In genomic region chr2:132112319-132112718, GRCm38 (mm10) we compare ENCODE assay signal across 12 mouse cellular contexts.
"Had no signal": no experiment of that assay in that cellular context is flagged by ENCODE, and none has a peak within 500 bp of the region (broad histone marks: within the 10 kb centered on the region; RNA-seq: fewer than 3 reads in every experiment).

No protein-coding gene starts in this region.

- H3K27me3 ChIP-seq: limb, embryonic 12.5 days; midbrain, embryonic 15.5 days; neural tube, embryonic 13.5 days had no signal

- H3K36me3 ChIP-seq: midbrain, embryonic 15.5 days; neural tube, embryonic 13.5 days had no signal

- H3K9me3 ChIP-seq: limb, embryonic 12.5 days; midbrain, embryonic 15.5 days; neural tube, embryonic 13.5 days had no signal

- H3K4me3 ChIP-seq: limb, embryonic 12.5 days; midbrain, embryonic 15.5 days; neural tube, embryonic 13.5 days had no signal

- H3K4me2 ChIP-seq: limb, embryonic 12.5 days; midbrain, embryonic 15.5 days; neural tube, embryonic 13.5 days had no signal

- ATAC-seq: midbrain, embryonic 15.5 days had no signal

- H3K9ac ChIP-seq: limb, embryonic 12.5 days; liver, embryonic 14.5 days; midbrain, embryonic 15.5 days; neural tube, embryonic 13.5 days had no signal

- DNase-seq: kidney, adult 9 months; kidney, postnatal 4 days; liver; lung, adult 18-20 months; retina, postnatal 1 day; right cerebral cortex, postnatal 14 days; thymus, postnatal 4 days had no signal

- H3K27ac ChIP-seq: kidney, postnatal 0 days; limb, embryonic 12.5 days; liver, embryonic 14.5 days; midbrain, embryonic 15.5 days; neural tube, embryonic 13.5 days had no signal
